Mouse (Mus musculus): ENCODE data around the gene Nenf.

Gene Nenf

DNA sequence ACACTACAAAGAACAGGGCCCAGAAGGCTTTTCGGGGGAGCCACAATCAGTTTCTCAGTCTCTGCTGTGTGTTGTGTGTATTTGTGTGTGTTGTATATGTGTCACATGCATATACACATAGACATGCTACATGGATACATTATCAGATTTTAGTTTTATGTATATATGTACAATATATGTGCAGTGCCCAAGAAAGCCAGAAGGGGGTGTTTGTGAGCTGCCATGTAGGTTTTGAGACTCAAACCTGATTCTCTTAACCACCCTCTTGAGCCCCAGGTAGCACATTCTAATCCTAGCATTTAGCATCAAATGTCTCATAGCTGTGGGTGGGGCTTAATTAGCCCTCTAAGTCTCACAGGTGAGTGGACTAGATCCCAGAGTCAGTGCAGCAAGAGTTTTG, 35.7 kb downstream of the Nenf start:
- no peak for DNase-seq

DNA sequence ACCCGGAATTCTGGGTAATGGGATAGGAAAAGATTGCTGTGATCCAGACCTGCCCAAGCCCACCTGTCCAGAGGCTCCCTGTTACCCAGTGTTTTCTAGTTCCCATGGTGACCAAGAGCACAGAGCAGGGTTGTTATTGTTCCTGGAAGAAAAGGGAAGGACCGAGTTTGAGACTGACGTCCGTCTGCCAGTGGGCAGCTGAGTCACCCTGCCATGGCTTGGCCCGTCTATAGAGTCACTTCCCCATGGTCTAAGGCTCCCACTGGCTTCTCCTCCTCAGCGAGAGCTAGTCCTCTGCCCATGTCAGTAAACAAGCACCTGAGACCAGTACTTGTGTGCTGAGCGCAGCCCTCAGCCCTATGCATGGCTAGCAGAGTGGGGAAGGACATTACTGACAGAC, 36.8 kb downstream of the Nenf start:
- DNase-seq: no peak

- DNase-seq: no peak
Observed at GRCm38 (mm10) chr1:191278324-191278723, 39.7 kb downstream of the Nenf start.

DNA sequence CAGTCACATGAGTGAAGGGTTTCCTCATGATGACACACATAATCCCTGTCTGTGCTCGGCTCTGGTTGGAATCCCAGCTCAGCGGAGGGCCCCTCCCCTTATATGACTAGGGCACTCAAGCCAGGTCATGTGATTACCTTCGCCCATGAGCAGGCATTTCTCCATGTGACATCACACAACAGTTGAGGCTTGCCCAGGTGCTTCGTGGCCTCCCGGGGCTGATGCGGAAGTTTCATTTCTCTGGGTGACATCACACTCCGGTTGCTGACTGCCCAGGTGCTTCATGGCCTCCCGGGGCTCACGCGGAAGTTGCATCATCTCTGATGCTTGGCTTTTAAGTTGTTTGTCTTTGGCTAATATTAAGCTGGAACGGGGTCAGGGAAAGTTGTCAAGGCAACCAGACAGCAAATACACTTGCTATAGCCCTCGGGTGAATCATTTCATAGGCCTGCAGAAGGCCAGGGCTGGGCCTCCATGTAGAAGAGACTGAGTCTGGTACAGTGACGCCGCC, 40.4 kb downstream of the Nenf start:
- DNase-seq: no peak

GRCm38 (mm10) chr1:191276181-191276580, 41.8 kb downstream of the Nenf start:
- no peak for DNase-seq

DNA sequence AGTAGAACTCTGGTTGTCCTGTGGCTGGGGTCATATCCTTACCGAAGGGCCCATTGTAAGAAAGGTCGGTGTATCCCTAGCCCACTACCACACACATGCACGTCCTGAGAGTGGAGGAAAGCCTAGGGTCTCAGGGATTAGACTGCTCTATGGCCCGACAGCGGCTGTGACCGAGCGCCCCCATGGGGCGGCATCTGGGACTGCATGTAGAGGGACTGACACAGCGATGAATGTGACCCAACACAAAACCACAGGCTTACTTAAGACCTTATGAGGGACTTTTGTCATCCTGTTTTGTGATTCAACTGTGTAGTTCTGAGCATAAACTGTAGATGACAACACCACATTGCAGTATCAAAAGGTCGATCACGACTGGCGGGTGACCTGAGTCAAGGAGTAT, 42.5 kb downstream of the Nenf start:
- DNase-seq: peak; percentile 80 to 86

DNA sequence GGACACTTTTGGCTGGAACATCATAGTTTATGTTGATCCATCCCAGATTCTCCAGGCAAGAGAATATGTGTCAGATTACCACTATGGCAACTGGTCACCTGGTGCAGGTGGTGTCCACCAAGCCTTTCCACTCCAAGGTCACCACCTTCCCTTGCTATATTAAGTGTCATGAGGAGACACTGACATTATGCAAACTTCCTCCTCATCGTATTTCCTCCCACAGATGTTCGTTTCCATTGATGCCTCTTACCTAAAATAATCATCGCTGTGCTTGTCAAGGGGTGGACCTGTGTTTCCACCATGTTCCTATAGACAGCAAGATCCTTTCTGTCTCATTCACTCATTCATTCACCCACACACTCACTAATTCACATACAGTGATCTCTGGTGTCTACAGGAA, 45.3 kb downstream of the Nenf start:
- DNase-seq: no peak

- DNase-seq: no peak
Observed at GRCm38 (mm10) chr1:191269648-191269952, 48.4 kb downstream of the Nenf start.

DNA sequence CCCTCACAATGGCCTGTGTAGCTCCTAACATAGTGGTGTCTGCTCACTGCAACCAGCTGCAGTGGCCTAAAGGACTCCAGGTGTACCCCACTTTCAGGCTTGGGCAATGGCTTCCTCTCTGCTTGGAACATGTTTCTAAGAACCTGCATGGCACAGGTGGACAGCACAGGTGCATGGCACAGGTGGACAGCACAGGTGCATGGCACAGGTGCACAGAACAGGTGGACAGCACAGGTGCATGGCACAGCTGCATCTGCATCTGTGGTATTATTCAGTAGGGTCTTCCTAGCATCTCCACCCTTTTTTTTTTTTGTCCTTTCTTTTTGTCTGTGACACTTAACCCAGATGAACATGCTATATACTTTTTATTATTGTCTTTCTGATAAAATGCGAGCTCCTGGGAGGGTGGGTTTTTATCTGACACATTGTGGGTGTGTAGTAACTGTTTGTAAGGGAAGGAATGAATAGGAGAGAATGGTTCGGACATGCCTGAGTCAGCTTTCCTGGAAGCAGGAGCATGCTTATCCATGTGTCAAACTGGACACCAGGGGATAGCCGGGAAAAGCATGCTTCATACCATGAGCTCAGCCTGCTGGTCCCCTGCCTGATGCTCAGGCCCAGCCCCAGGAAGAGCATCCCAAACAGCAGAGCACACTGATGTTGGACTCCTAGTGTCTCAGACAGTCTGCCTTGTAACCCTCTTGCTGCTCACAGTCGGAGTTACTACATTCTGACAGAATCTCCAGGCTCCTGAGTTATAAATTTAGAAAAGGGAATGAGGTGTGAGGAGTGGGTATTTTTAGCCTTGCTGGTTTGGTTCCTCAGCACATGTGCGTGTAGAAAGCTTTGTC, 49.0 kb downstream of the Nenf start:
- no peak for DNase-seq

DNA sequence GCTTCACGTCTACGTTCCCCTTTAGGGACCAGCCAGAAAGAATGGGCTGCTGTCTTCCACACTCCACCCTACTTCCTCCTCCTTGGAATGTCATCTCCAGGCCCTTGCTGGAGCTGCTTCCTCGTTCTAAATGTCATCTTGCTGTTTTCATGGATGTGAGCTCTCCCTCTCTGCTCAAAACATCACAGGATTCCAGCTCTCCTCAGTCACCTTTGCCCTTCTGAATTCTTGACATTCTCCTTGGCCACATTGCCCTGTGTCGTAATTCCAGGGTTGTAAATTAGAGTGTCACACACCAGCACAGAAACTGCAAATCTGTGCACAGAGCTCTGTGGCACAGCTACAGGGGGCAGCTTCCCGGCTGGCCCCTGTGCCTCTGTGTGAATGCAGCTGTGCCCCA, 50.1 kb downstream of the Nenf start:
- DNase-seq: no peak

- DNase-seq: no peak
Observed at GRCm38 (mm10) chr1:191267162-191267561, 50.8 kb downstream of the Nenf start.

- DNase-seq: no peak
Observed at GRCm38 (mm10) chr1:191263471-191263870, 54.5 kb downstream of the Nenf start.

GRCm38 (mm10) chr1:191261861-191262260, 56.1 kb downstream of the Nenf start:
- DNase-seq: no peak

DNA sequence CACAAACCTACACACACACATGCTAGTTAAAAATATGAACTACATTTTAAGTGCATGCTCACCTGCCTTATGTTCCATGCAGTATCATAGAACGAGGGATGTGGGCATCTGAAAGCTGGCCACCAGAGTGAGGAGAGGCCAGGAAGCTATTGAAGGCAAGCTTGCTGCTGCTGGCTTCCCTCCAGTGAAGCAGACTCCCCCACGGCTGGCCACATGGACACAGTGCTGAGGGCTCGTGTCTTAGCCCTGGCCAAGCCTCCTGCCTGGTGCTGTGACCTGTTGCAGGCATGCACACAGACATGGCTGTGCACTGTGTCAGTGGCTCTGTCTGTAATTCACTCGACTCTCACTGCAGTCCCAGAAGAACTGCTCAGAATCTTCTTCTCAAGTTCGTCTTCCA, 58.3 kb downstream of the Nenf start:
- DNase-seq: peak; percentile 62

GRCm38 (mm10) chr1:191259121-191259520, 58.9 kb downstream of the Nenf start:
- DNase-seq: no peak

DNA sequence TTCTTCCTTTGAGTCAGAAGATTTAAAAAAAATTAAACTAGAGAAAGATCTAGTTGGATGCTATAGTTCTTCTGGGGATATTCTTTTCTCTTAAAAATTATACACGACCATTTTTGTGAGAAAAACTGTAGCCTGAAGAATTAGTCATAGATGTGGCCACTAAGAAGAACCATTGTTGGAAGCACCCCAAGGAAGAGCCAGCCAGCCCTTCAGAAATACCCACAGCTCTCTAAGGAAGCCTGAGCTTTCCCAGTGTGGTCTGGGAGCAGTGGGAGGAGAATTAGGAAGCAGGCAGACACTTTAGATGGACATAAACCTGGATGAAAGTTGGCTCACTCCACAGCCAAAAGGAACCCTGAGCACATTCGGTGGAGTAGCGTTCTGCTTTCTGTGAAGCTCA, 59.5 kb downstream of the Nenf start:
- DNase-seq: no peak

DNA sequence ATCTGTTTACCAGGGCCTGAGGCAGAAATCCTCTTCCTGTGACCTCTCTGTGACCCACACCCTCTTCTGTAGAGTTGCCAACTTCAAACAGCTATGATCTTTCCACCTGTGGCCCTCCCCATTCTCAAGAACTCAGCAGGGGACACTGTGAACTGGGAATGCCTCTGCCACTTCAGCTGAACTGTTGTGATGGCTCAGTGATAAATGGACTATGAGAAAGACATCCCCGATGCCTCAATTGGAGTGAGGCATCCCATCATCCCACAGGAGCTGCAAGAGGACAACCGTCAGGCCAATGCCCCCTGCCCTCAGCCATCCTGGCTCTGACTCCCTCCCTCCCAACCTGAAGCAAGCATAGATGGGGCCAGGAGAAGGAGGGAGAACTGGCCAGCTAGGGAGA, 60.0 kb downstream of the Nenf start:
- no peak for DNase-seq

DNA sequence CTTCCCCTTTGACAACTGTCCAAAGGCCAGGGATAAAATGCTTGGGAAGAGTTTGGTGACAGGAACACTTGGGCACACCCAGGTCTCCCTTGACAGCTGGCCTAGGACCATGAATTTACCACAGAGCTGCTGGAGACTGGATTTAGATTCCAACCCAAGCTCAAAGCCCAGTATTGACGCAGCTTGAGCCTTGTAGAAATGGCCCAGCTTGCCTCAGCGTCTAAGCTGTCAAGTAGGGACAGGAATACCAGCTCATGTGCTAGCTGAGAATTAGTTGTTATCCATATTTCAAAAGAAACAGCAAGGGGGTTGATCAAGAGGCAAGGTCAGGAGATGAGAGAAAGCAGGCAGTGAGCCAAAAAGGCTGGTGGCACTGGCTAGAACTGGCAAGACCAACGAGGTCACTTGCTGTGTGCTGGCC, 60.6 kb downstream of the Nenf start:
- peak; percentile 33 to 48 for DNase-seq
